15 mouse cellular contexts compared by ENCODE assay signal in the genomic region with DNA sequence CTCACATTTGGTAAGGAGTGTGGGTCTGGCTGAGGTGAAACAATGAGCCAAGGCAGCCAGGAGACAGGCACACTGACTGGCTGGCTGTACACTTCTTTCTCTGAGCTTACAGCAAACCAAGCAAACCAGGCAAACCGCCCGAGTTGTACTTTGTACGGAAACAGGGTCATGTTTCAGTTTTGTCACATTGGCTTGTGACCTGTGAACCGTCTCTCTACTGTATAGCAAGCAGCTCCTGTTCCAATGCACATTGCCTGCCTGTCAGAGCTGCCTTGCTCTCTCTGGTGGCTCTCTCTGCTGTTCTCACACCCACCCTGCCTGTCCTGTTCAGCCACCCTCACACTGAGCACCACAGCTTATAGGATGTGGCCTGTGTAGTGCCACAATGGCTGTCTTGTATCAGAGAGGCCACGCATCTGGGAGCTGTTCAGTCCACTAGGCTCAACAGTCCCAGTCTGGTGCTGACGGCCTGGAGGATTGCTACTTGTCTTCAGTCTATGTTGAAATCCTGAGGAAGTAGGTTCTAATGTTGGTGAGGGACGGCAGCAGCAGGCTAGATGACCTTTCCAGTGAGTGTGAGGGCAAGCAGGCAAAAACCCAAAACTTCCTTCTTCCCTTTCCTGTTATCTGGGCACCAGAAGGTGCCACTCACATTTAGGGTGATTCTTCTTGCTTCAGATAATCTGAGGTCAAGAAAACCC. TPM values are rescaled to one million over a fixed set of nuclear protein-coding genes. Genes with fewer than 3 reads are reported as not detected.
DNase-seq lines count a peak whose midpoint lies in the region; ATAC-seq lines count a peak whose summit lies in the region.
"Had no signal": no experiment of that assay in that cellular context is flagged by ENCODE, and none has a peak within 500 bp of the region (broad histone marks: within the 10 kb centered on the region; RNA-seq: fewer than 3 reads in every experiment).

No protein-coding gene starts in this region.

- peak; percentile 43 for ATAC-seq in liver, embryonic 11.5 days (replicated peaks; ENCODE audit: low FRiP score)
- peak; percentile 85 for ATAC-seq in monocyte, adult 5-6 weeks (replicated peaks; ENCODE audit: insufficient number of reproducible peaks, low FRiP score, low TSS enrichment, poor library complexity, severe bottlenecking)
- ATAC-seq in hindbrain, embryonic 13.5 days (ENCODE audit: low FRiP score): no peak

- H3K9ac ChIP-seq in liver, embryonic 11.5 days (ENCODE audit: low read depth, low read length): no peak overlapping the region
- no peak overlapping the region for H3K9ac ChIP-seq in hindbrain, embryonic 13.5 days

- peak overlapping the region; percentile 57 for H3K27ac ChIP-seq in liver, embryonic 11.5 days (ENCODE audit: low read depth, low read length)
- H3K27ac ChIP-seq in hindbrain, embryonic 13.5 days: no peak overlapping the region
- H3K27ac ChIP-seq: hindbrain, embryonic 10.5 days had no signal

- 54% methylated on average over 7 of the region's 7 CpGs for WGBS in liver, embryonic 11.5 days
- WGBS in hindbrain, embryonic 13.5 days: 81% methylated on average over 7 of the region's 7 CpGs

- peak; percentile 75 for DNase-seq in heart, adult 11 months
- no peak for DNase-seq in heart, postnatal 36 days
- peak; percentile 72 for DNase-seq in kidney, adult 18-20 months
- no peak for DNase-seq in liver, embryonic 11.5 days (ENCODE audit: low spot score)
- no peak for DNase-seq in right cerebral cortex, adult 18-20 months
- DNase-seq in heart, postnatal 10 days: no peak
- DNase-seq: adrenal gland, postnatal 25 days; B cell, adult 2 months; cerebellum, adult 11-12 months; gastrocnemius, postnatal 14 days had no signal

- intact Hi-C loops in heart, postnatal 36 days (cut with DNase I): no loop called here
- intact Hi-C loops in heart, postnatal 10 days (cut with DNase I): no loop called here

- no peak overlapping the region for H3K4me3 ChIP-seq in liver, embryonic 11.5 days (ENCODE audit: low read depth, low read length)
- no peak overlapping the region for H3K4me3 ChIP-seq in hindbrain, embryonic 13.5 days
- H3K4me3 ChIP-seq: hindbrain, embryonic 10.5 days had no signal

- H3K9me3 ChIP-seq in liver, embryonic 11.5 days (ENCODE audit: control insufficient read depth, low read length): no peaks in the 10 kb centered on the region
- no peaks in the 10 kb centered on the region for H3K9me3 ChIP-seq in hindbrain, embryonic 13.5 days
- H3K9me3 ChIP-seq: hindbrain, embryonic 10.5 days had no signal

- H3K4me1 ChIP-seq in liver, embryonic 11.5 days (replicated peaks; ENCODE audit: control insufficient read depth, insufficient read depth, low read length): no peaks in the 10 kb centered on the region; the same call in 1 of the 2 replicates
- H3K4me1 ChIP-seq in hindbrain, embryonic 13.5 days (replicated peaks): no peaks in the 10 kb centered on the region

- 0 out of 2 replicates have a peak overlapping the region, but pooled peaks have one; percentile 7 for H3K4me2 ChIP-seq in liver, embryonic 11.5 days
- H3K4me2 ChIP-seq in hindbrain, embryonic 13.5 days: no peak overlapping the region

- H3K36me3 ChIP-seq in liver, embryonic 11.5 days (ENCODE audit: control insufficient read depth, insufficient read depth, low read length): no peaks in the 10 kb centered on the region
- no peaks in the 10 kb centered on the region for H3K36me3 ChIP-seq in hindbrain, embryonic 13.5 days
- H3K36me3 ChIP-seq: hindbrain, embryonic 10.5 days had no signal

- H3K27me3 ChIP-seq in liver, embryonic 11.5 days (replicated peaks; ENCODE audit: control insufficient read depth, insufficient read depth, low read length): no peaks in the 10 kb centered on the region
- 0 out of 2 replicates have a peak, but pooled peaks cover 3% of the 10 kb centered on the region for H3K27me3 ChIP-seq in hindbrain, embryonic 13.5 days

RNA-seq across cellular contexts. Expression of a gene that starts 6.7 kb away (rescaled TPM):
- not detected for total RNA-seq in heart, postnatal 36 days (2021)
- not detected in 2 replicates for polyA plus RNA-seq in liver, embryonic 11.5 days (2014; fragmentation: Nextera tagmentation; extraction: Ambion mirVana)
- not detected in 3 replicates for total RNA-seq in monocyte, adult 5-6 weeks (2017)
- total RNA-seq in heart, postnatal 10 days (2021): not detected
- not detected in 2 replicates for polyA plus RNA-seq in hindbrain, embryonic 13.5 days (2015; fragmentation: Nextera tagmentation; extraction: Ambion mirVana)
- total RNA-seq: adrenal gland, postnatal 25 days; gastrocnemius, postnatal 14 days; layer of hippocampus, postnatal 25 days; neutrophil, adult 5-6 weeks had no signal
- polyA plus RNA-seq: hindbrain, embryonic 10.5 days had no signal

RNA-seq across cellular contexts. Expression of a gene that starts 17.5 kb away (rescaled TPM):
- total RNA-seq in heart, postnatal 36 days (2021): under 1 TPM; 0.38 to 0.61 TPM
- polyA plus RNA-seq in liver, embryonic 11.5 days (2014; fragmentation: Nextera tagmentation; extraction: Ambion mirVana): 0.18 TPM in 2 replicates
- 21.2 to 56.5 TPM (median 31.1 TPM) in 3 replicates for total RNA-seq in monocyte, adult 5-6 weeks (2017)
- total RNA-seq in heart, postnatal 10 days (2021): under 1 TPM in 1 of 2 experiments, not detected in 1; 0.26 TPM
- polyA plus RNA-seq in hindbrain, embryonic 13.5 days (2015; fragmentation: Nextera tagmentation; extraction: Ambion mirVana): not detected in 2 replicates
- total RNA-seq: adrenal gland, postnatal 25 days; gastrocnemius, postnatal 14 days; layer of hippocampus, postnatal 25 days had no signal
- polyA plus RNA-seq: hindbrain, embryonic 10.5 days had no signal

RNA-seq across cellular contexts. Expression of a gene that starts 24.3 kb away (rescaled TPM):
- not detected for total RNA-seq in heart, postnatal 36 days (2021)
- polyA plus RNA-seq in liver, embryonic 11.5 days (2014; fragmentation: Nextera tagmentation; extraction: Ambion mirVana): 0.32 and 0.86 TPM in 2 replicates
- total RNA-seq in monocyte, adult 5-6 weeks (2017): not detected in 3 replicates
- total RNA-seq in heart, postnatal 10 days (2021): not detected
- polyA plus RNA-seq in hindbrain, embryonic 13.5 days (2015; fragmentation: Nextera tagmentation; extraction: Ambion mirVana): not detected in 2 replicates
- total RNA-seq: adrenal gland, postnatal 25 days; gastrocnemius, postnatal 14 days; layer of hippocampus, postnatal 25 days; neutrophil, adult 5-6 weeks had no signal
- polyA plus RNA-seq: hindbrain, embryonic 10.5 days had no signal

Comparison
In these comparisons a context has a peak if more than half of its experiments do, and no peak if none do; other contexts are left out.
1. DNase-seq: peak in heart, adult 11 months (single experiment) and kidney, adult 18-20 months (single experiment); none in heart, postnatal 36 days (0 of 2), liver, embryonic 11.5 days (single experiment), right cerebral cortex, adult 18-20 months (single experiment) and heart, postnatal 10 days (0 of 2).
2. RNA of a gene that starts 17.5 kb away (total RNA-seq): 21.2 to 56.5 TPM in monocyte, adult 5-6 weeks; 0.38 to 0.61 TPM in heart, postnatal 36 days and 0.26 TPM in heart, postnatal 10 days; every median in the first group is over 10 times any median in the second.